Mouse (Mus musculus): ENCODE data around the gene Trh. TPM values are rescaled to one million over a fixed set of nuclear protein-coding genes. Genes with fewer than 3 reads are reported as not detected.

The Trh gene
- polyA plus RNA-seq (2014; fragmentation: Nextera tagmentation; extraction: Ambion mirVana), result 1.4 and 2.0 TPM in 2 replicates

- Histone ChIP-seq H3K27me3 (ENCODE audit: control insufficient read depth, insufficient read depth, low read length) (peaks cover 19% of the 10 kb centered on the region), H3K4me1 (replicated peaks; ENCODE audit: control insufficient read depth, insufficient read depth, low read length) (no peaks in the 10 kb centered on the region), H3K36me3 (ENCODE audit: control insufficient read depth, insufficient read depth, low read length) (no peaks in the 10 kb centered on the region), H3K9ac (ENCODE audit: low read depth, low read length) (peak within 1 kb of the TSS; percentile 55), H3K4me3 (ENCODE audit: low read depth, low read length) (peak within 1 kb of the TSS; percentile 28), H3K4me2 (replicated peaks; ENCODE audit: low read depth, low read length) (peak within 1 kb of the TSS; percentile 63), H3K9me3 (ENCODE audit: control insufficient read depth, low read length) (no peaks in the 10 kb centered on the region), H3K27ac (ENCODE audit: low read depth, low read length) (no peak within 1 kb of the TSS)
- DNase-seq (ENCODE audit: low spot score), result peak; percentile 39
- no peak; the same call in 1 of the 2 replicates for ATAC-seq (ENCODE audit: low FRiP score)
- 2% methylated on average over 31 of the region's 31 CpGs for WGBS
These were observed at the start of gene Trh for GRCm38 (mm10) chr6:92244591-92244990. Gene Trh, minus strand, starts transcription at chr6:92244650.

GRCm38 (mm10) chr6:92290826-92291225 lies 46.4 kb upstream of the Trh start:
- no peak overlapping the region for H3K9ac ChIP-seq (ENCODE audit: low read depth, low read length)
- WGBS, result 86% methylated on average over 3 of the region's 3 CpGs
- H3K4me3 ChIP-seq (ENCODE audit: low read depth, low read length), result no peak overlapping the region
- H3K4me2 ChIP-seq (replicated peaks; ENCODE audit: low read depth, low read length), result no peak overlapping the region
- no peaks in the 10 kb centered on the region for H3K9me3 ChIP-seq (ENCODE audit: control insufficient read depth, low read length)
- no peaks in the 10 kb centered on the region for H3K36me3 ChIP-seq (ENCODE audit: control insufficient read depth, insufficient read depth, low read length)
- ATAC-seq (ENCODE audit: low FRiP score), result no peak
- DNase-seq (ENCODE audit: low spot score), result no peak
- no peak overlapping the region for H3K27ac ChIP-seq (ENCODE audit: low read depth, low read length)
- H3K27me3 ChIP-seq (ENCODE audit: control insufficient read depth, insufficient read depth, low read length), result no peaks in the 10 kb centered on the region
- no peaks in the 10 kb centered on the region for H3K4me1 ChIP-seq (replicated peaks; ENCODE audit: control insufficient read depth, insufficient read depth, low read length)

GRCm38 (mm10) chr6:92286889-92287288 lies 42.4 kb upstream of the Trh start:
- Histone ChIP-seq H3K9ac (ENCODE audit: low read depth, low read length) (no peak overlapping the region), H3K4me3 (ENCODE audit: low read depth, low read length) (no peak overlapping the region), H3K4me2 (replicated peaks; ENCODE audit: low read depth, low read length) (no peak overlapping the region), H3K9me3 (ENCODE audit: control insufficient read depth, low read length) (no peaks in the 10 kb centered on the region), H3K36me3 (ENCODE audit: control insufficient read depth, insufficient read depth, low read length) (no peaks in the 10 kb centered on the region), H3K27ac (ENCODE audit: low read depth, low read length) (no peak overlapping the region), H3K27me3 (ENCODE audit: control insufficient read depth, insufficient read depth, low read length) (no peaks in the 10 kb centered on the region), H3K4me1 (replicated peaks; ENCODE audit: control insufficient read depth, insufficient read depth, low read length) (no peaks in the 10 kb centered on the region)
- 54% methylated on average over 4 of the region's 4 CpGs for WGBS
- ATAC-seq (ENCODE audit: low FRiP score) (no peak), DNase-seq (ENCODE audit: low spot score) (no peak)

- WGBS, result 30% methylated on average over 4 of the region's 4 CpGs
- Histone ChIP-seq H3K27me3 (ENCODE audit: control insufficient read depth, insufficient read depth, low read length) (no peaks in the 10 kb centered on the region), H3K4me1 (replicated peaks; ENCODE audit: control insufficient read depth, insufficient read depth, low read length) (no peaks in the 10 kb centered on the region), H3K27ac (ENCODE audit: low read depth, low read length) (no peak overlapping the region), H3K9me3 (ENCODE audit: control insufficient read depth, low read length) (no peaks in the 10 kb centered on the region), H3K36me3 (ENCODE audit: control insufficient read depth, insufficient read depth, low read length) (no peaks in the 10 kb centered on the region), H3K4me3 (ENCODE audit: low read depth, low read length) (no peak overlapping the region), H3K4me2 (replicated peaks; ENCODE audit: low read depth, low read length) (no peak overlapping the region), H3K9ac (ENCODE audit: low read depth, low read length) (no peak overlapping the region)
- DNase-seq (ENCODE audit: low spot score), result peak; percentile 76
- ATAC-seq (ENCODE audit: low FRiP score), result no peak
These were observed 41.9 kb upstream of the Trh start for GRCm38 (mm10) chr6:92286258-92286888.

GRCm38 (mm10) chr6:92285559-92285958 lies 41.1 kb upstream of the Trh start:
- no peak for DNase-seq (ENCODE audit: low spot score)
- H3K4me2 ChIP-seq (replicated peaks; ENCODE audit: low read depth, low read length), result no peak overlapping the region
- H3K9me3 ChIP-seq (ENCODE audit: control insufficient read depth, low read length), result no peaks in the 10 kb centered on the region
- H3K4me1 ChIP-seq (replicated peaks; ENCODE audit: control insufficient read depth, insufficient read depth, low read length), result no peaks in the 10 kb centered on the region
- H3K36me3 ChIP-seq (ENCODE audit: control insufficient read depth, insufficient read depth, low read length), result no peaks in the 10 kb centered on the region
- H3K27ac ChIP-seq (ENCODE audit: low read depth, low read length), result no peak overlapping the region
- ATAC-seq (ENCODE audit: low FRiP score), result no peak
- no peaks in the 10 kb centered on the region for H3K27me3 ChIP-seq (ENCODE audit: control insufficient read depth, insufficient read depth, low read length)
- 78% methylated on average over 4 of the region's 4 CpGs for WGBS
- no peak overlapping the region for H3K4me3 ChIP-seq (ENCODE audit: low read depth, low read length)
- no peak overlapping the region for H3K9ac ChIP-seq (ENCODE audit: low read depth, low read length)

- H3K27me3 ChIP-seq (ENCODE audit: control insufficient read depth, insufficient read depth, low read length), result no peaks in the 10 kb centered on the region
- H3K9me3 ChIP-seq (ENCODE audit: control insufficient read depth, low read length), result no peaks in the 10 kb centered on the region
- ATAC-seq (ENCODE audit: low FRiP score) (no peak), DNase-seq (ENCODE audit: low spot score) (no peak)
- H3K36me3 ChIP-seq (ENCODE audit: control insufficient read depth, insufficient read depth, low read length), result no peaks in the 10 kb centered on the region
- no peak overlapping the region for H3K9ac ChIP-seq (ENCODE audit: low read depth, low read length)
- no peak overlapping the region for H3K4me3 ChIP-seq (ENCODE audit: low read depth, low read length)
- WGBS, result 79% methylated on average over 1 of the region's 1 CpGs
- no peaks in the 10 kb centered on the region for H3K4me1 ChIP-seq (replicated peaks; ENCODE audit: control insufficient read depth, insufficient read depth, low read length)
- H3K27ac ChIP-seq (ENCODE audit: low read depth, low read length), result no peak overlapping the region
- H3K4me2 ChIP-seq (replicated peaks; ENCODE audit: low read depth, low read length), result no peak overlapping the region
These were observed 32.7 kb upstream of the Trh start for GRCm38 (mm10) chr6:92277179-92277578.

- H3K27ac ChIP-seq (ENCODE audit: low read depth, low read length), result no peak overlapping the region
- no peaks in the 10 kb centered on the region for H3K9me3 ChIP-seq (ENCODE audit: control insufficient read depth, low read length)
- H3K4me2 ChIP-seq (replicated peaks; ENCODE audit: low read depth, low read length), result no peak overlapping the region
- no peak overlapping the region for H3K4me3 ChIP-seq (ENCODE audit: low read depth, low read length)
- no peaks in the 10 kb centered on the region for H3K4me1 ChIP-seq (replicated peaks; ENCODE audit: control insufficient read depth, insufficient read depth, low read length)
- ATAC-seq (ENCODE audit: low FRiP score), result no peak
- H3K36me3 ChIP-seq (ENCODE audit: control insufficient read depth, insufficient read depth, low read length), result no peaks in the 10 kb centered on the region
- no peak for DNase-seq (ENCODE audit: low spot score)
- 79% methylated on average over 6 of the region's 6 CpGs for WGBS
- H3K27me3 ChIP-seq (ENCODE audit: control insufficient read depth, insufficient read depth, low read length), result no peaks in the 10 kb centered on the region
- H3K9ac ChIP-seq (ENCODE audit: low read depth, low read length), result no peak overlapping the region
These were observed 29.3 kb upstream of the Trh start for GRCm38 (mm10) chr6:92273652-92274322.

GRCm38 (mm10) chr6:92272601-92273000 lies 28.2 kb upstream of the Trh start:
- DNase-seq (ENCODE audit: low spot score) (no peak), ATAC-seq (ENCODE audit: low FRiP score) (no peak)
- H3K4me3 ChIP-seq (ENCODE audit: low read depth, low read length), result no peak overlapping the region
- no peak overlapping the region for H3K27ac ChIP-seq (ENCODE audit: low read depth, low read length)
- H3K4me2 ChIP-seq (replicated peaks; ENCODE audit: low read depth, low read length), result no peak overlapping the region
- no peaks in the 10 kb centered on the region for H3K27me3 ChIP-seq (ENCODE audit: control insufficient read depth, insufficient read depth, low read length)
- no peaks in the 10 kb centered on the region for H3K9me3 ChIP-seq (ENCODE audit: control insufficient read depth, low read length)
- no peaks in the 10 kb centered on the region for H3K36me3 ChIP-seq (ENCODE audit: control insufficient read depth, insufficient read depth, low read length)
- WGBS, result 64% methylated on average over 3 of the region's 3 CpGs
- H3K9ac ChIP-seq (ENCODE audit: low read depth, low read length), result no peak overlapping the region
- no peaks in the 10 kb centered on the region for H3K4me1 ChIP-seq (replicated peaks; ENCODE audit: control insufficient read depth, insufficient read depth, low read length)

GRCm38 (mm10) chr6:92269019-92269418 lies 24.6 kb upstream of the Trh start:
- Histone ChIP-seq H3K9me3 (ENCODE audit: control insufficient read depth, low read length) (no peaks in the 10 kb centered on the region), H3K27ac (ENCODE audit: low read depth, low read length) (no peak overlapping the region), H3K9ac (ENCODE audit: low read depth, low read length) (no peak overlapping the region), H3K27me3 (ENCODE audit: control insufficient read depth, insufficient read depth, low read length) (no peaks in the 10 kb centered on the region), H3K4me2 (replicated peaks; ENCODE audit: low read depth, low read length) (no peak overlapping the region), H3K4me3 (ENCODE audit: low read depth, low read length) (no peak overlapping the region), H3K36me3 (ENCODE audit: control insufficient read depth, insufficient read depth, low read length) (no peaks in the 10 kb centered on the region), H3K4me1 (replicated peaks; ENCODE audit: control insufficient read depth, insufficient read depth, low read length) (no peaks in the 10 kb centered on the region)
- DNase-seq (ENCODE audit: low spot score) (peak; percentile 88), ATAC-seq (ENCODE audit: low FRiP score) (no peak)
- 8% methylated on average over 4 of the region's 4 CpGs for WGBS
